Mouse (Mus musculus) megakaryocyte, embryonic 14.5 days (primary cell): ENCODE data around the gene Rpl6.

ENCODE experiments used
- FLI1 ChIP-seq: IDR thresholded peaks from 2 replicates; pipeline ENCODE4 v1.6.1; 2012; ENCODE audit warnings: low read length, inconsistent platforms, mixed read lengths
- GATA1 ChIP-seq: IDR thresholded peaks from 3 replicates; pipeline ENCODE4 v1.6.1; 2012; ENCODE audit warnings: mixed read lengths, low read length, inconsistent platforms, borderline replicate concordance

DNA sequence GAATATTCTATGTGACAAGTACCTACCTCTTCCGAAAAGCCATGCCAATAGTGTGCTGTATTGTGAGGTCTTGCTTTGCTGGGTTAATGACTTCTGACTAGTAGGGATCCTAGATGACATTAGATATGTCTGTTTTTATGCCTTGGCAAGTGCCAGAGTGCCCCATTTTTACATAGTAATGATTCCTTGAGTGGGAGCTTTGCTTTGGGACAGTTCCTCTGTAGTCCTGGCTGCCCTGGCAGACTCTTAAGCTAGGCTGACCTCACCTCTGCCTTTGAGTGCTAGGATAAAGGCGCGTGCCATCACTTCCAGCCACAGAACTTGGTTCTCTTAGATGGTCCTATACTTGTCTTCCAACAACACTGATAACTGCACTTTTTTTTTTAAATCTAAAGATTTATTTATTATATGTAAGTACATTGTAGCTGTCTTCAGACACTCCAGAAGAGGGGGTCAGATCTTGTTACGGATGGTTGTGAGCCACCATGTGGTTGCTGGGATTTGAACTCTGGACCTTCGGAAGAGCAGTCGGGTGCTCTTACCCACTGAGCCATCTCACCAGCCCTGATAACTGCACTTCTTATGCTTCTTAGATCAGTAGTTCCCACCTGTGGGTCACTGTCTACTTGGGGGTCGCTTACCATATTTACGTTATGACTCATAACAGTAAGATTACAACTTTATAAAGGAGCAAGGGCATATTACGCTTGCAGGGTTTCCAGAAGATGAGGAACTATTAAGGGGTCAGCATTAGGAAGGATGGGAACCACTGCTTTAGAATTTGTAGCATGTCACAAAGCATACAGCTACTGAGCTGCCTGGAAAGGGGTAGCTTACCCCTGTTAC, 5.7 kb downstream of the Rpl6 start:
- TF ChIP-seq FLI1 (no peak), GATA1 (no peak)
